Mouse (Mus musculus) stomach, postnatal 0 days (tissue): ENCODE results near the gene Hoxa9. TPM values are rescaled to one million over a fixed set of nuclear protein-coding genes. Genes with fewer than 3 reads are reported as not detected.

Experiments used
- ATAC-seq: fragments of 200-750 bp; cut with Nextera tagmentation; 2 replicates; pipeline ENCODE4 v1.8.0; 2017; ENCODE audit not compliant: low FRiP score, low TSS enrichment
- DNase-seq: peaks from one replicate; pipeline ENCODE4 v3.0.0-alpha.2; 2016; ENCODE audit warnings: low spot score
- H3K27ac ChIP-seq: fragments of 300-500 bp; sonication (generic); replicated peaks from 2 replicates; pipeline ENCODE4 v1.5.1; 2014; ENCODE audit warnings: mild to moderate bottlenecking, control low read depth
- H3K27me3 ChIP-seq: fragments of 300-500 bp; sonication (generic); 2 replicates; pipeline ENCODE4 v1.6.1; 2014; ENCODE audit warnings: low read length; ENCODE audit not compliant: control insufficient read depth, insufficient read depth
- H3K36me3 ChIP-seq: fragments of 300-500 bp; sonication (generic); 2 replicates; pipeline ENCODE4 v1.6.1; 2014; ENCODE audit warnings: low read length, mixed read lengths; ENCODE audit not compliant: control insufficient read depth, insufficient read depth
- H3K4me1 ChIP-seq: fragments of 300-500 bp; sonication (generic); replicated peaks from 2 replicates; pipeline ENCODE4 v1.6.1; 2014; ENCODE audit warnings: antibody characterized with exemption; ENCODE audit not compliant: control insufficient read depth, insufficient read depth
- H3K4me2 ChIP-seq: fragments of 300-500 bp; sonication (generic); replicated peaks from 2 replicates; pipeline ENCODE4 v1.6.1; 2014; ENCODE audit warnings: low read depth, mild to moderate bottlenecking, control low read depth, moderate library complexity
- H3K4me3 ChIP-seq: fragments of 300-500 bp; sonication (generic); 2 replicates; pipeline ENCODE4 v1.5.1; 2014; ENCODE audit warnings: low read depth, low read length, control low read depth
- H3K9ac ChIP-seq: fragments of 300-500 bp; sonication (generic); 2 replicates; pipeline ENCODE4 v1.6.1; 2014; ENCODE audit warnings: mild to moderate bottlenecking, low read length, control low read depth, mixed read lengths
- H3K9me3 ChIP-seq: fragments of 300-500 bp; sonication (generic); 2 replicates; pipeline ENCODE4 v1.6.1; 2016; ENCODE audit warnings: low read length; ENCODE audit not compliant: control insufficient read depth
- CTCF ChIP-seq: IDR thresholded peaks from 2 replicates; pipeline ENCODE4 v1.5.1; 2016; ENCODE audit warnings: antibody characterized with exemption, low read depth, mild to moderate bottlenecking, moderate library complexity
- EP300 ChIP-seq: optimal IDR thresholded peaks from 2 replicates; pipeline ENCODE3; 2016; ENCODE audit warnings: antibody characterized with exemption
- WGBS: fragments of 180-500 bp; shearing (Covaris S2); extraction: QIAGEN DNeasy Blood & Tissue Kit; methylation state at CpG from one replicate; pipeline ENCODE4 v1.1.7; 2014; 5-methylcytosine and 5-hydroxymethylcytosine counted together
- polyA plus RNA-seq: library from polyadenylated mRNA; unstranded; fragments of >200 nt; fragmentation: Nextera tagmentation; extraction: Ambion mirVana; gene quantifications from 2 replicates; pipeline ENCODE4 v1.2.1, GENCODE M21; 2015

The Hoxa9 gene
- polyA plus RNA-seq, 1 experiment from 2014 or later = 0.13 TPM

GRCm38 (mm10) chr6:52183311-52184080, 47.4 kb downstream of the Hoxa9 start:
- DNase-seq (no peak), ATAC-seq (no peak)
- peak overlapping the region; percentile 23; the same call in 1 of the 2 replicates for H3K4me2 ChIP-seq
- peaks cover 3% of the 10 kb centered on the region; the same call in 1 of the 2 replicates for H3K4me1 ChIP-seq
- no peaks in the 10 kb centered on the region for H3K9me3 ChIP-seq
- peak overlapping the region; percentile 75 for H3K27ac ChIP-seq
- no peaks in the 10 kb centered on the region for H3K36me3 ChIP-seq
- H3K27me3 ChIP-seq = peaks cover 2% of the 10 kb centered on the region; the same call in 1 of the 2 replicates
- H3K9ac ChIP-seq = no peak overlapping the region
- 20% methylated on average over 10 of the region's 10 CpGs for WGBS
- no peak overlapping the region for H3K4me3 ChIP-seq
- TF ChIP-seq EP300 (no peak), CTCF (no peak)

GRCm38 (mm10) chr6:52182793-52183192, 48.1 kb downstream of the Hoxa9 start:
- TF ChIP-seq EP300 (no peak), CTCF (no peak)
- Histone ChIP-seq H3K9ac (no peak overlapping the region), H3K4me3 (no peak overlapping the region), H3K27ac (peak overlapping the region; percentile 75), H3K4me1 (peaks cover 3% of the 10 kb centered on the region; the same call in 1 of the 2 replicates), H3K9me3 (no peaks in the 10 kb centered on the region), H3K36me3 (no peaks in the 10 kb centered on the region), H3K27me3 (peaks cover 2% of the 10 kb centered on the region; the same call in 1 of the 2 replicates), H3K4me2 (0 out of 2 replicates have a peak overlapping the region, but pooled peaks have one; percentile 5)
- DNase-seq (no peak), ATAC-seq (no peak)
- WGBS = 41% methylated on average over 1 of the region's 1 CpGs

- 31% methylated on average over 2 of the region's 2 CpGs for WGBS
- Histone ChIP-seq H3K9ac (no peak overlapping the region), H3K4me3 (no peak overlapping the region), H3K36me3 (no peaks in the 10 kb centered on the region), H3K9me3 (no peaks in the 10 kb centered on the region), H3K27ac (no peak overlapping the region), H3K4me1 (no peaks in the 10 kb centered on the region; the same call in 1 of the 2 replicates), H3K27me3 (peaks cover 2% of the 10 kb centered on the region; the same call in 1 of the 2 replicates), H3K4me2 (no peak overlapping the region)
- no peak for TF ChIP-seq CTCF
- DNase-seq = no peak
- no peak for ATAC-seq
Measured at GRCm38 (mm10) chr6:52182030-52182429, 48.9 kb downstream of the Hoxa9 start.

GRCm38 (mm10) chr6:52180726-52181125, 50.2 kb downstream of the Hoxa9 start:
- ATAC-seq (no peak), DNase-seq (no peak)
- TF ChIP-seq EP300 = no peak
- TF ChIP-seq CTCF = no peak
- peak overlapping the region; percentile 63 for H3K4me3 ChIP-seq
- no peaks in the 10 kb centered on the region for H3K27me3 ChIP-seq
- H3K4me2 ChIP-seq = peak overlapping the region; percentile 75
- H3K9me3 ChIP-seq = no peaks in the 10 kb centered on the region
- 37% methylated on average over 3 of the region's 3 CpGs for WGBS
- no peaks in the 10 kb centered on the region for H3K36me3 ChIP-seq
- peak overlapping the region; percentile 95 for H3K27ac ChIP-seq
- peak overlapping the region; percentile 89 for H3K9ac ChIP-seq
- H3K4me1 ChIP-seq = no peaks in the 10 kb centered on the region; the same call in 1 of the 2 replicates

GRCm38 (mm10) chr6:52180213-52180710, 50.6 kb downstream of the Hoxa9 start:
- Histone ChIP-seq H3K4me2 (peak overlapping the region; percentile 75), H3K4me1 (no peaks in the 10 kb centered on the region; the same call in 1 of the 2 replicates), H3K4me3 (peak overlapping the region; percentile 63), H3K9ac (peak overlapping the region; percentile 89), H3K27ac (peak overlapping the region; percentile 95), H3K36me3 (no peaks in the 10 kb centered on the region), H3K27me3 (no peaks in the 10 kb centered on the region), H3K9me3 (no peaks in the 10 kb centered on the region)
- TF ChIP-seq EP300 (no peak), CTCF (no peak)
- DNase-seq = no peak
- no peak for ATAC-seq
- WGBS = 22% methylated on average over 11 of the region's 11 CpGs

- TF ChIP-seq EP300 = no peak
- no peak for TF ChIP-seq CTCF
- Histone ChIP-seq H3K4me1 (no peaks in the 10 kb centered on the region; the same call in 1 of the 2 replicates), H3K4me2 (peak overlapping the region; percentile 75), H3K9me3 (no peaks in the 10 kb centered on the region), H3K9ac (peak overlapping the region; percentile 89), H3K36me3 (no peaks in the 10 kb centered on the region), H3K27ac (peak overlapping the region; percentile 95), H3K27me3 (no peaks in the 10 kb centered on the region), H3K4me3 (peak overlapping the region; percentile 63)
- ATAC-seq (no peak), DNase-seq (peak; percentile 13)
- WGBS = 13% methylated on average over 10 of the region's 10 CpGs
Measured at GRCm38 (mm10) chr6:52179690-52180089, 51.2 kb downstream of the Hoxa9 start.
